Mouse (Mus musculus): ENCODE data around the gene Vmn2r71. TPM values are rescaled to one million over a fixed set of nuclear protein-coding genes. Genes with fewer than 3 reads are reported as not detected.

Vmn2r71 gene
- polyA plus RNA-seq (2017; shearing (Covaris generic)) = under 1 TPM in 1 of 2 experiments, not detected in 1; 0.18 TPM

DNA sequence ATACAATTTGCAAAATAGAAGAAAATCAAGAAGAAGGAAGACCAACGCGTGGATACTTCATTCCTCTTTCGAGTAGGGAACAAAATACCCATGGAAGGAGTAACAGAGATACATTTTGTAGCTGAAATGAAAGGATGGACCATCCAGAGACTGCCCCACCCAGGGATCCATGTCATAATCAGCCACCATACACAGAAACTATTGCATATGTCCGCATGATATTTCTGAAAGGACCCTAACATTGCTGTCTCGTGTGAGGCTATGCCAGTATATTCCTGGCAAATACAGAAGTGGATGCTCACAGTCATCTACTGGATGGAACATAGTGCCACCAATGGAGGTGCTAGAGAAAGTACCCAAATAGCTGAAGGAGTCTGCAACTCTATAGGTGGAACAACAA is at the start of gene Vmn2r71:
TSS of gene Vmn2r71 (plus strand) at position 301 of the 400 bp plus-strand sequence.

GRCm38 (mm10) chr7:85569092-85569491 is 6.2 kb downstream of the Vmn2r71 start, which contains the start of gene Vmn2r70:
Vmn2r70 (minus strand) TSS chr7:85569192.

Other genes starting within 250 kb of the Vmn2r71 start
- under 1 TPM in 1 of 2 experiments, not detected in 1; 0.05 TPM for gene Vmn2r69, start 147.2 kb upstream of the Vmn2r71 start, polyA plus RNA-seq (2017; shearing (Covaris generic))
- gene Vmn2r70, start 6.1 kb downstream of the Vmn2r71 start, polyA plus RNA-seq (2017; shearing (Covaris generic)) = under 1 TPM in 1 of 2 experiments, not detected in 1; 0.11 TPM
- not detected for gene Vmn2r72, start 192.0 kb downstream of the Vmn2r71 start, polyA plus RNA-seq (2017; shearing (Covaris generic))